Mouse (Mus musculus) macrophage (primary cell): ENCODE results near the gene Clp1. TPM values are rescaled to one million over a fixed set of nuclear protein-coding genes. Genes with fewer than 3 reads are reported as not detected.

Source experiments
- polyA plus RNA-seq: library from polyadenylated mRNA; stranded (reverse); fragments of 250-400 nt; gene quantifications from 3 replicates; pipeline ENCODE4 v1.2.4, GENCODE M21; 2018; ENCODE audit warnings: inconsistent platforms

Clp1 gene
- polyA plus RNA-seq, 1 experiment from 2014 or later, result 8.7 TPM

Other genes with a start within 250 kb of the Clp1 start
- 65.8 to 90.5 TPM (median 79.6 TPM) in 3 replicates for gene Ctnnd1, start 76.6 kb downstream of the Clp1 start, polyA plus RNA-seq
- not detected in 3 replicates for gene Btbd18, start 68.3 kb downstream of the Clp1 start, polyA plus RNA-seq
- 14.1 to 49.5 TPM (median 34.3 TPM) in 3 replicates for gene Selenoh, start 56.6 kb downstream of the Clp1 start, polyA plus RNA-seq
- not detected in 3 replicates for gene Gm28635, start 49.3 kb downstream of the Clp1 start, polyA plus RNA-seq
- 22.1 to 29.0 TPM (median 22.2 TPM) in 3 replicates for gene Med19, start 48.9 kb downstream of the Clp1 start, polyA plus RNA-seq
- 50.9 to 82.2 TPM (median 59.6 TPM) in 3 replicates for gene Tmx2, start 48.2 kb downstream of the Clp1 start, polyA plus RNA-seq
- gene Zdhhc5, start 12.2 kb downstream of the Clp1 start, polyA plus RNA-seq, result 32.4 to 50.5 TPM (median 45.2 TPM) in 3 replicates
- gene Ypel4, start 6.7 kb upstream of the Clp1 start, polyA plus RNA-seq, result not detected in 3 replicates
- gene Gm19426, start 16.3 kb upstream of the Clp1 start, polyA plus RNA-seq, result not detected in 3 replicates
- 0.07 TPM in 1 of 3 replicates, not detected in the others for gene Serping1, start 48.1 kb upstream of the Clp1 start, polyA plus RNA-seq
- gene Ube2l6, start 71.5 kb upstream of the Clp1 start, polyA plus RNA-seq, result 74.5 to 138 TPM (median 98.4 TPM) in 3 replicates
- gene Smtnl1, start 95.3 kb upstream of the Clp1 start, polyA plus RNA-seq, result not detected in 3 replicates
- 22.0 to 55.9 TPM (median 31.3 TPM) in 3 replicates for gene Timm10, start 99.6 kb upstream of the Clp1 start, polyA plus RNA-seq
- gene Slc43a1, start 111.5 kb upstream of the Clp1 start, polyA plus RNA-seq, result 0.10 to 0.20 TPM in 2 of 3 replicates, not detected in the other
- gene Rtn4rl2, start 159.4 kb upstream of the Clp1 start, polyA plus RNA-seq, result not detected in 3 replicates
- 7.1 to 26.9 TPM (median 13.4 TPM) in 3 replicates for gene Slc43a3, start 209.2 kb upstream of the Clp1 start, polyA plus RNA-seq